Mouse (Mus musculus) hindbrain, embryonic 12.5 days (tissue): ENCODE measurements around the gene Arnt2. TPM values are rescaled to one million over a fixed set of nuclear protein-coding genes. Genes with fewer than 3 reads are reported as not detected.

Source experiments
- ATAC-seq: fragments of 200-750 bp; cut with Nextera tagmentation; 2 replicates; pipeline ENCODE4 v1.8.0; 2017; ENCODE audit warnings: moderate TSS enrichment; ENCODE audit not compliant: low FRiP score
- H3K27ac ChIP-seq: fragments of 300-500 bp; sonication (generic); 2 replicates; pipeline ENCODE4 v1.5.1; 2016; ENCODE audit warnings: mild to moderate bottlenecking
- H3K27me3 ChIP-seq: fragments of 300-500 bp; sonication (generic); 2 replicates; pipeline ENCODE4 v1.6.1; 2016; ENCODE audit warnings: mild to moderate bottlenecking
- H3K36me3 ChIP-seq: fragments of 300-500 bp; sonication (generic); 2 replicates; pipeline ENCODE4 v1.6.1; 2016; ENCODE audit warnings: mild to moderate bottlenecking
- H3K4me1 ChIP-seq: fragments of 300-500 bp; sonication (generic); 2 replicates; pipeline ENCODE4 v1.6.1; 2016
- H3K4me2 ChIP-seq: fragments of 300-500 bp; sonication (generic); replicated peaks from 2 replicates; pipeline ENCODE4 v1.6.1; 2016; ENCODE audit warnings: mild to moderate bottlenecking
- H3K4me3 ChIP-seq: fragments of 300-500 bp; sonication (generic); 2 replicates; pipeline ENCODE4 v1.5.1; 2016; ENCODE audit warnings: mild to moderate bottlenecking
- H3K9ac ChIP-seq: fragments of 300-500 bp; sonication (generic); 2 replicates; pipeline ENCODE4 v1.6.1; 2016; ENCODE audit warnings: mild to moderate bottlenecking, moderate library complexity
- H3K9me3 ChIP-seq: fragments of 300-500 bp; sonication (generic); replicated peaks from 2 replicates; pipeline ENCODE4 v1.6.1; 2016; ENCODE audit warnings: mild to moderate bottlenecking
- WGBS: fragments of 180-500 bp; shearing (Covaris S2); methylation state at CpG from one replicate; pipeline ENCODE4 v1.1.7; 2016; 5-methylcytosine and 5-hydroxymethylcytosine counted together
- polyA plus RNA-seq: library from polyadenylated mRNA; unstranded; fragments of >200 nt; fragmentation: Nextera tagmentation; extraction: Ambion mirVana; gene quantifications from 2 replicates; pipeline ENCODE4 v1.2.1, GENCODE M21; 2016

The Arnt2 gene
- polyA plus RNA-seq, 1 experiment from 2014 or later: 57.6 TPM

DNA sequence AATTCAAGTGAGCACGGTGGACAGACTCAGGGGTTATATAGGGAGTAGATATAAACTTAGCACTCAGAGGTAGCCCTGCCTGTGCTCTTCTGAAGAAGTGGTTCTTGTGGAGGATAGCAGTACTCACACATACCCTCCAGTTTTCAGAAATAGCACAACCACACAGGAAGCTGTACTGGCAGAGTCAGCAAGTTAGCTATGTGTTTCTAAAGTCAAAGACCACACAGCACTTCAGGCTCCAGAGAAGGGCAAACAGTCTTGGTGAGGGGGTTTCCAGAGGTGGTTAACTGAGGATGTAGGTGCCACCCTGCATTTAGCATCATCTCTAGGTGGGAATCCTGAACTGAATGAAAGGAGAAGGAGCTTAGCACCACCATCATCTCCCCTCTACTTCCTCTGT is 23.5 kb downstream of the Arnt2 start:
- Histone ChIP-seq H3K9ac (no peak overlapping the region), H3K4me1 (no peaks in the 10 kb centered on the region), H3K27ac (no peak overlapping the region), H3K4me2 (no peak overlapping the region), H3K36me3 (no peaks in the 10 kb centered on the region), H3K9me3 (no peaks in the 10 kb centered on the region), H3K4me3 (no peak overlapping the region), H3K27me3 (no peaks in the 10 kb centered on the region)
- no peak for ATAC-seq
- WGBS: 82% methylated on average over 1 of the region's 1 CpGs

DNA sequence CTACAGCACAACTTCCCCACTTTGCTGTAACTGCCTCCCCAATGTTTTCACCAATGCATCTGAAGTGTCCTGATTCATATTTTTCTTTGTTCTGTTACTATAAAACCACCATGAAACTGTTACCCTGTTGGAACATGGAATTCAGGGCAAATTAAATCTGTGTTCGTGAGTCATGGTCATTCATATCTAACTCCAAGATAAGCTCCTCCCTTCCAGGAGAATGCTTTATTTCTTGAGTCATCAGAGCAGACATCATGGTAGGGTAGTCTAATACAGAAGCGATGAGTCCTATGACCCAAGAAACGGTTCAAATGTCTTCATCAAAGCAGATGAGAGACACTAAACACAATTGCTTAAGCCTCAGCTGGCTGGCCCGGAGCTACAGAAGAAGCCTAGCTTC is 25.2 kb downstream of the Arnt2 start:
- Histone ChIP-seq H3K4me3 (no peak overlapping the region), H3K27ac (no peak overlapping the region), H3K9me3 (no peaks in the 10 kb centered on the region), H3K4me2 (no peak overlapping the region), H3K27me3 (no peaks in the 10 kb centered on the region), H3K4me1 (no peaks in the 10 kb centered on the region), H3K36me3 (0 out of 2 replicates have a peak, but pooled peaks cover 3% of the 10 kb centered on the region), H3K9ac (no peak overlapping the region)
- WGBS: 95% methylated on average over 4 of the region's 4 CpGs
- no peak for ATAC-seq

DNA sequence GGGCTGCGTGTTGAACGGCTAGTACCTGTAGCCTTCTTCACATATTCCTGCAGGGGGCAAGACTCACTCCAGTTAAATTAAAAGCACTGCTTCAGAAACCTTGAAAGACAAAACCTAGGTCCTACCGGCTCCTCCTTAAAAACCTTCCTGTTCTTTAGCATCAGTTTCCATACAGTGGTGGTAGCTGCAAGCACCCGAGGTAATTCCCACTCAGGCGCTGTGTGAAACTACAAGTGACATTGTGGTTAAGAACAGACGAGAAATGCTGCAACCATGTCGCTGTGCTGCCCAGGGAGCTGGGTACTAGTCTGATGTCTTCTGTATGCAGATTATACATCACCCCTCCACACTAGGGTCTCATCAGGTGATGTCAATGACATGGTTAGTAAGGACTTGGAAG is 25.9 kb downstream of the Arnt2 start:
- no peak overlapping the region for H3K9ac ChIP-seq
- H3K36me3 ChIP-seq: 0 out of 2 replicates have a peak, but pooled peaks cover 3% of the 10 kb centered on the region
- H3K4me1 ChIP-seq: no peaks in the 10 kb centered on the region
- H3K9me3 ChIP-seq: no peaks in the 10 kb centered on the region
- no peak overlapping the region for H3K27ac ChIP-seq
- H3K4me3 ChIP-seq: no peak overlapping the region
- no peak for ATAC-seq
- H3K27me3 ChIP-seq: no peaks in the 10 kb centered on the region
- 95% methylated on average over 7 of the region's 7 CpGs for WGBS
- H3K4me2 ChIP-seq: no peak overlapping the region

DNA sequence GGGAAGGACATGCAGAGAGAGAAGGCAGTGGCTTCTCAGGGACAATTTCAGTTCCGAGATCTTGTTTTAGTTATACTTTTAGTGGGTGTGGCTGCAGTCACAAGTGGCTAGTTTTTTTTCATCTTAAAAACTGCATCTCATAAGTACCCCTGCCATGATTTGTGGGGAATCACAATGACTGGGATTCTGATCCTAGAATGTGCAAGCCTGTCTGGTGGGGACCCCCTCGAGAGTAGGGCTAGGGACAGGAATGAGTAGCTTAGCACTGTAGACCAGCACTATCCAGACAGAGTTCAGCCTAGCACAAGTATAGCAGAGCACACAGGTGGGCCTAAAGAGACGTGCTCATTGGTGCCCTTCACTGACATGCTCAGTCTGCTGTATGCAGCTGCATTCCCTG is 27.6 kb downstream of the Arnt2 start:
- ATAC-seq: no peak
- Histone ChIP-seq H3K4me2 (no peak overlapping the region), H3K4me3 (no peak overlapping the region), H3K27me3 (no peaks in the 10 kb centered on the region), H3K9ac (no peak overlapping the region), H3K9me3 (no peaks in the 10 kb centered on the region), H3K4me1 (peaks cover 5% of the 10 kb centered on the region; the same call in 1 of the 2 replicates), H3K36me3 (0 out of 2 replicates have a peak, but pooled peaks cover 3% of the 10 kb centered on the region), H3K27ac (no peak overlapping the region)
- WGBS: 92% methylated on average over 3 of the region's 3 CpGs

DNA sequence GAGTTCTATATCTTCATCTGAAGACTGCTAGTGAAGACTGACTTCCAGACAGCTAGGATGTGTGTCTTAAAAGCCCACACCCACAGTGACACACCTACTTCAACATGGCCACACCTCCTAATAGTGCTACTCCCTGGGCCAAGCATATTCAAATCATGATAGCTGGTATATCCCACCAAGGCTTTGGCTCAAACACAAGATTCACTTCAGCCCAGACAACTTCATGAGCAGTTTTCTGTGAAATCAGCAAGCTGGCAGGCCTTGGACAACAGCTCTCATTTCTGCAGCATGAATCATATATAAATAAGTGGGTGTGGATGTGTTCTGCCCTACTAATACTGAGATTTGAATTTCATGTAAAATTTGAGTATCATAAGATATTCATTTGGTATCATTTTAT is 29.2 kb downstream of the Arnt2 start:
- Histone ChIP-seq H3K36me3 (0 out of 2 replicates have a peak, but pooled peaks cover 3% of the 10 kb centered on the region), H3K27me3 (no peaks in the 10 kb centered on the region), H3K9ac (no peak overlapping the region), H3K4me2 (no peak overlapping the region), H3K9me3 (no peaks in the 10 kb centered on the region), H3K4me3 (no peak overlapping the region), H3K27ac (no peak overlapping the region), H3K4me1 (peaks cover 10% of the 10 kb centered on the region)
- ATAC-seq: no peak

DNA sequence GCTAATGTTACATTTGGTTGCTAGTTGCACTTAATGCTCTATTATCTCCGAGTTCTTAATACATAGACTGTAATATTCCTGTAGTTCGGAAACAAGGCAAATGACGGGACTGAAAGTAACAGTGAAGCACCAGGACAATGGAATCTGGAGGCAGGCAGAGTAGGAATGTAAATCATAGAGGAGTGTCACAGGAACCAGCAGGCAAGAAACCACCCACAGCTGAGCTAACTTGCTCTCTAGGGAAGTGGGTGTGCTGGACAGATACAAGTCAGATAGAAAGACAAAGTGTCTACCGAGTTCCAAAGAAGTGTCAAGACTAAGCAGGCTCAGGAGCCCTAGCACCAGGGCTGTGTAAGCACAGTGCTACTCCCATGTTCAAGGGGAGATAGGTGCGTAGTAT is 32.6 kb downstream of the Arnt2 start:
- 76% methylated on average over 5 of the region's 5 CpGs for WGBS
- H3K27ac ChIP-seq: peak overlapping the region; percentile 48; the same call in 1 of the 2 replicates

DNA sequence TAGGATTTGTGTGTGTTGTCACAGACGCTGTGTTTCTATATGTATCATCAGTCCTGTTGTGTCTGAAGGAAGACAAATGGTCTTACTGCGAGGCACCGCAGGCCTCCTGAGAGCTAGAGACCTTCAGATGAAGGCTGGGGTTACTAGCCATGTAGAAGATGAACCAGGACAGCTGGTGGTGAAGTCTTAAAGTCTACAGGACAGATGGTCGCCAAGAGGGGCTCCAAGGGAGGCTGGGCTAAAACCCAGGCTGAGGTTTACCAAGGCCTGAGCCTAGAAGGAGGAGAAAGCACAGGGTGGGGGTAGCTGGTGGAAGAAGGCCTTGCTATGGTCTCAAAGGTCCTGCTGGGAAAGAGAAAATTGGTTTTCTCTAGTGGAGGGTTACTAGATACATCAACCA is 36.3 kb downstream of the Arnt2 start:
- Histone ChIP-seq H3K36me3 (no peaks in the 10 kb centered on the region), H3K4me2 (no peak overlapping the region), H3K27me3 (no peaks in the 10 kb centered on the region), H3K9me3 (no peaks in the 10 kb centered on the region), H3K9ac (no peak overlapping the region), H3K4me1 (peaks cover 18% of the 10 kb centered on the region), H3K4me3 (no peak overlapping the region), H3K27ac (no peak overlapping the region)
- WGBS: 80% methylated on average over 4 of the region's 4 CpGs
- ATAC-seq: no peak

More for the DNA sequence above, 32.6 kb downstream of the Arnt2 start:
- H3K9ac ChIP-seq: no peak overlapping the region
- no peak overlapping the region for H3K4me2 ChIP-seq
- H3K4me1 ChIP-seq: peaks cover 18% of the 10 kb centered on the region
- H3K4me3 ChIP-seq: no peak overlapping the region
- no peak for ATAC-seq
- no peaks in the 10 kb centered on the region for H3K27me3 ChIP-seq
- H3K9me3 ChIP-seq: no peaks in the 10 kb centered on the region
- H3K36me3 ChIP-seq: 0 out of 2 replicates have a peak, but pooled peaks cover 3% of the 10 kb centered on the region

DNA sequence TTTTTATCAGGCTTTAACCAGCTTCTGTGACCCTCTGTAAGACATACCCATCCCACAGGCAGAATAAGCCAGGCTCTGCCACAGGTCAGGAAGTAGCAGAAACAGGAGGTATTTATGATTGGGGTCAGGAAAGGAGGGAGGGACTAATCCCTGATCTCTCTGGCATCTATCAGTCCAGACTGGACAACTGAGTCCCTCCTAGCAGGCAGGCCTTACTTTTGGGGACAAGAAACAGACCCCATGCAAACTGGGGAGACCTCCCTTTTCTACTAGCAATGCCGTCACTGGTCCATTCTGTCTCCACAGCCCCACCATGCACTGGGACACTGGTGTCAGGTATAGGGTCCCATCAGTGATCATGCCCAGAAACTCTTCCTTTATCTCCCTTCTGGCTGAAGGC is 37.1 kb downstream of the Arnt2 start:
- H3K9ac ChIP-seq: no peak overlapping the region
- peaks cover 18% of the 10 kb centered on the region for H3K4me1 ChIP-seq
- H3K4me2 ChIP-seq: no peak overlapping the region
- no peaks in the 10 kb centered on the region for H3K27me3 ChIP-seq
- no peak overlapping the region for H3K4me3 ChIP-seq
- H3K27ac ChIP-seq: 0 out of 2 replicates have a peak overlapping the region, but pooled peaks have one; percentile 23
- no peak for ATAC-seq
- H3K9me3 ChIP-seq: no peaks in the 10 kb centered on the region
- WGBS: 100% methylated on average over 1 of the region's 1 CpGs
- H3K36me3 ChIP-seq: no peaks in the 10 kb centered on the region

DNA sequence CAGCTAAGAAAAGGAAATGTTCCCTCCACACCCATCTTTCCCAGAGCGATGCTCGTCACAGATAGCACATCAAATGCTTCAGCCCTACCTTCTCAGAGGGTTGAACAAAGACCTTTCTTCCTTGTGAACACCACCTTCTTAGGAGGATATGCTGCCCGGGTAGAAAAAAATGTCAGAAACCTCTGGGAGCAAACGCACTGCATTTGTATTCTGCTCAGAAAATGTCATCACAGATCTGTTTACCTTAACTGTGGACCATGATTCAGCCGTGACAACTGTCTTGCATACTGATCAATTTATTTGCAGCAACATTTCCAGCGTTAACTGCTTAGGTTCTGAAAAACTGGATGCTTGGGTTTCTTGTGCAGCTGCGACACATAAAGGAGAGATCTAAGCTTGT is 37.7 kb downstream of the Arnt2 start:
- Histone ChIP-seq H3K4me1 (peaks cover 13% of the 10 kb centered on the region; the same call in 1 of the 2 replicates), H3K4me3 (no peak overlapping the region), H3K4me2 (no peak overlapping the region), H3K27me3 (no peaks in the 10 kb centered on the region), H3K27ac (0 out of 2 replicates have a peak overlapping the region, but pooled peaks have one; percentile 23), H3K9me3 (no peaks in the 10 kb centered on the region), H3K9ac (no peak overlapping the region), H3K36me3 (no peaks in the 10 kb centered on the region)
- 75% methylated on average over 7 of the region's 7 CpGs for WGBS
- ATAC-seq: no peak

DNA sequence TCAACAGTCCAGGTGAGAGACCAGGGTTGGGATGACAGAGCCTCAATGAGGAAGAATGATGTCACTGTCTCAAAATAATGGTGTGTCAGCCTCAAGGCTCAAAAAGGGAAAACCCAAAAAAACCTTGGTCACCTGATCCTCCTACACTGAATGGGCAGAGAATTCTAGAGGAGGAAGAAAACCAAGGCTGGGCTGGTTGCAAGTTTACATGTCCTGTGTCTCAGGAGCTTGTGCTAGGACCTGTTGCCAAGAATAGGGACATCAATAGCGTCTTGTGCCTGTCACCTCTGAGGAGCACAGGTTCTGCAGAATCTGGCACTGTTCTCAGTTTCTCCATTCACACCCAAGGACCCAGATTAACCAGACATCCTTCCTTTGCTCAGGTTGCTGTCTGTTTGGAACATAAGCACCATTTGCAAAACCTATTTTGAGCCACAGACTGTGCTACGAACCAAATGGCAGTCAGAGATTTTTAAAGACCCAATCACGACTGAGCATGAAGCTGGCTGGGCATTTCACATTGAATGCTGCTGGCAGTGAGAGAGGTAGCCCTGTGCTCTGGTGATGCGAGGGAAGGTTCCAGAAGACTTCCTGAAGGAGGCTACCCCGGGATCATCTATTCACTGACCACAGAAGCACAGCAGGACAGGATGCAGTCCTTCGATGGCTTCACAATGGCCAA is 38.9 kb downstream of the Arnt2 start:
- no peaks in the 10 kb centered on the region for H3K9me3 ChIP-seq
- H3K36me3 ChIP-seq: peaks cover 4% of the 10 kb centered on the region; the same call in 1 of the 2 replicates
- H3K27ac ChIP-seq: no peak overlapping the region
- H3K4me2 ChIP-seq: no peak overlapping the region
- no peaks in the 10 kb centered on the region for H3K27me3 ChIP-seq
- no peak overlapping the region for H3K9ac ChIP-seq
- no peak for ATAC-seq
- 87% methylated on average over 6 of the region's 6 CpGs for WGBS
- peaks cover 14% of the 10 kb centered on the region for H3K4me1 ChIP-seq
- no peak overlapping the region for H3K4me3 ChIP-seq

DNA sequence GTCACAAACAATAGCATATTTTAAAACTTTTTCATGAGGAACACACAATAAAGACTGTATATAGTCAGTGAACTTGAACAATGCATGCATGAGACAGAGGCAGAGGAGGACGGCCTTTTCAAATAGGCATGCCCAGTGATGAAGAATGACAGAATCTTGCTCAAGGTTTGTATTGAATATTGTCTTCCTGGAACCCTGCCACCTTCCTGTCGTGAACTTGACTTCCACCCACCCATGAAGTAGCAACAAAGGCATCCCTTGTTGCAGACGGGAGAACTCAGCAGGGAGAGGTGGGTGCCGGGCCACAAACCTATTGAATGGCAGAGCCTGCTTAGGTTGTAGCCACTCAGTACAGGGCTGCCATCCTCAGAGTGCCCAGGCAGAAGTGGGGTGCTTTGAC is 43.7 kb downstream of the Arnt2 start:
- H3K4me3 ChIP-seq: no peak overlapping the region
- no peak overlapping the region for H3K9ac ChIP-seq
- H3K36me3 ChIP-seq: peaks cover 4% of the 10 kb centered on the region; the same call in 1 of the 2 replicates
- WGBS: 37% methylated on average over 4 of the region's 4 CpGs
- 0 out of 2 replicates have a peak, but pooled peaks have one; percentile 24 for ATAC-seq
- H3K27ac ChIP-seq: no peak overlapping the region
- peaks cover 8% of the 10 kb centered on the region for H3K4me1 ChIP-seq
- H3K9me3 ChIP-seq: no peaks in the 10 kb centered on the region
- H3K27me3 ChIP-seq: no peaks in the 10 kb centered on the region
- no peak overlapping the region for H3K4me2 ChIP-seq

DNA sequence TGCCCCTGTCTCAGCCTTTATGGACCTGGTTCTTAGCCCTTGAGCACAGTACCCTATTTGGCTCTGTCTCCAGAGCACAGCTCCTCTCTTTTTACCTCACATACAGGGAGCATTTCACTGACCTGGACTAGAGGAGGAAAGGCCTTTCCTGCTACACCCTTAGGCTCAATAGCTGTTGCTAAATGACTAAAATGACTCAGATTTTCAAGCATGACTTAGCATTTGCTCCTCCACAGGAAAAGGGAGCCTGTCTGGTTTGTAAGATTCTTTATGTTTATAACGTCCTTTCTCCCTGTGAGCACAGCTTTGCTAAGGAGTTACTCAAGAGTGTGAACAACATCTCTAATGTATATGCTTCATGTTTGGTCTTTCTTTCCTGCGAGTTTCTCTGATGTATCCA is 47.3 kb downstream of the Arnt2 start:
- 57% methylated on average over 2 of the region's 2 CpGs for WGBS
- no peaks in the 10 kb centered on the region for H3K27me3 ChIP-seq
- no peaks in the 10 kb centered on the region for H3K9me3 ChIP-seq
- H3K27ac ChIP-seq: no peak overlapping the region
- no peak overlapping the region for H3K4me2 ChIP-seq
- ATAC-seq: no peak
- peaks cover 33% of the 10 kb centered on the region for H3K36me3 ChIP-seq
- peaks cover 10% of the 10 kb centered on the region for H3K4me1 ChIP-seq
- no peak overlapping the region for H3K9ac ChIP-seq
- H3K4me3 ChIP-seq: no peak overlapping the region

DNA sequence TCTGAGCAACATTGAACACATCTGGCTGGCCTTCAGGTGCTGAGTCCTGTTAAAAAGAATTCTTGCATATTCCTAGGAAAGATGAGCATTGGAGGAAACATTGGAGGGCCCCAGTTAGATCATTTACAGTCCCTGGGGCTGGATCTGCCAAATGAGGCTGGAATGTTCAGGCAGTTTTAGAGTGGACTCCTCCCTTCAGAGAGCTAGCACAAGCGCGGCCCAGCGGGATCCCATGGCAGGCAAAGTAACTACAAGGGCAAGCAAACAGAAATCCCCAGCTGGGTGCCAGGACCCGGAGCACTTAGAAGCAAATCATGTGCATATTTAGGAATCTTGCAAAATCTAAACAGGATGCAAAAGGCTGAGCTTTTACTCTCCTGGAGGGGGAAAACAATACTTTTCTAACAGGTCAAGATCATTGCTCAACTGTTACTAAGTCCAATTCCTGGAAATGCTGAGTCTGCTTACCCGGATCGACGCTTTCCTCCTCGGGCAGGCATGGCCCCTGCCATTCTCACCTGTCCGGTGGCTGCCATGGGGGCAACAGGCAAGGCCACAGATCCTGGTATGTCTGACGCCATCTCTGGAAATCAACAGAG is 48.8 kb downstream of the Arnt2 start:
- ATAC-seq: no peak
- Histone ChIP-seq H3K27me3 (no peaks in the 10 kb centered on the region), H3K9ac (no peak overlapping the region), H3K4me3 (no peak overlapping the region), H3K36me3 (peaks cover 30% of the 10 kb centered on the region), H3K27ac (no peak overlapping the region), H3K9me3 (no peaks in the 10 kb centered on the region), H3K4me1 (peaks cover 6% of the 10 kb centered on the region; the same call in 1 of the 2 replicates), H3K4me2 (no peak overlapping the region)
- WGBS: 68% methylated on average over 10 of the region's 10 CpGs
